Mouse (Mus musculus): ENCODE data around the gene Tes3-ps. TPM values are rescaled to one million over a fixed set of nuclear protein-coding genes. Genes with fewer than 3 reads are reported as not detected.

The Tes3-ps gene
- total RNA-seq (2023) = 0.86 TPM

GRCm38 (mm10) chr13:49492376-49493368 is at the start of gene Tes3-ps:
Gene Tes3-ps, plus strand, starts transcription at chr13:49493318.

GRCm38 (mm10) chr13:49504510-49504909 is 11.4 kb downstream of the Tes3-ps start, which contains the start of gene Ecm2:
Gene Ecm2, plus strand, starts transcription at chr13:49504810.

GRCm38 (mm10) chr13:49544279-49544678 is 51.2 kb downstream of the Tes3-ps start, which contains the start of gene Aspn:
Gene Aspn, plus strand, starts transcription at chr13:49544443.

Other genes with a start within 250 kb of the Tes3-ps start
- gene Susd3, start 244.6 kb upstream of the Tes3-ps start, total RNA-seq (2023) = 19.1 TPM
- gene Fgd3, start 173.0 kb upstream of the Tes3-ps start, total RNA-seq (2023) = 91.8 TPM
- gene Bicd2, start 151.7 kb upstream of the Tes3-ps start, total RNA-seq (2023) = 29.6 TPM
- 14.4 TPM for gene Ippk, start 72.1 kb upstream of the Tes3-ps start, total RNA-seq (2023)
- not detected for gene Ecm2, start 11.5 kb downstream of the Tes3-ps start, total RNA-seq (2023)
- gene Aspn, start 51.1 kb downstream of the Tes3-ps start, total RNA-seq (2023) = not detected
- 0.27 TPM for gene Omd, start 89.1 kb downstream of the Tes3-ps start, total RNA-seq (2023)
- 1.6 TPM for gene Ogn, start 114.7 kb downstream of the Tes3-ps start, total RNA-seq (2023)
- 1.0 TPM for gene Cenpp, start 159.5 kb downstream of the Tes3-ps start, total RNA-seq (2023)
- gene Nol8, start 159.8 kb downstream of the Tes3-ps start, total RNA-seq (2023) = 49.7 TPM
- 86.9 TPM for gene Iars, start 188.8 kb downstream of the Tes3-ps start, total RNA-seq (2023)